Mouse (Mus musculus) bone marrow macrophage, adult 2 months (primary cell): ENCODE measurements at regions not wholly inside any gene's neighbourhood (a gene's known extent, or its start where the extent isn't known, plus 50 kb on each side); places are given as distances from the start of the nearest gene placed in this dataset.

Experiments used
- CTCF ChIP-seq: IDR thresholded peaks from 2 replicates; pipeline ENCODE4 v1.5.1; 2012; ENCODE audit warnings: low read depth, mild to moderate bottlenecking, low read length, moderate library complexity
- POLR2A ChIP-seq: IDR thresholded peaks from 2 replicates; pipeline ENCODE4 v1.6.1; 2012; ENCODE audit warnings: mild to moderate bottlenecking, low read depth, low read length, borderline replicate concordance

- no peak for TF ChIP-seq CTCF
- no peak for TF ChIP-seq POLR2A
Measured at GRCm38 (mm10) chr5:142340205-142341025, 60.9 kb upstream of the Foxk1 start.
